Mouse (Mus musculus): ENCODE results near the gene Inca1.

Inca1 gene

GRCm38 (mm10) chr11:70699722-70700556 lies at the start of gene Inca1, which contains the start of gene Kif1c:
TSS of gene Inca1 (minus strand) at chr11:70700155.
TSS of gene Kif1c (plus strand) at chr11:70700548.
- peak; percentile 95 for DNase-seq

DNA sequence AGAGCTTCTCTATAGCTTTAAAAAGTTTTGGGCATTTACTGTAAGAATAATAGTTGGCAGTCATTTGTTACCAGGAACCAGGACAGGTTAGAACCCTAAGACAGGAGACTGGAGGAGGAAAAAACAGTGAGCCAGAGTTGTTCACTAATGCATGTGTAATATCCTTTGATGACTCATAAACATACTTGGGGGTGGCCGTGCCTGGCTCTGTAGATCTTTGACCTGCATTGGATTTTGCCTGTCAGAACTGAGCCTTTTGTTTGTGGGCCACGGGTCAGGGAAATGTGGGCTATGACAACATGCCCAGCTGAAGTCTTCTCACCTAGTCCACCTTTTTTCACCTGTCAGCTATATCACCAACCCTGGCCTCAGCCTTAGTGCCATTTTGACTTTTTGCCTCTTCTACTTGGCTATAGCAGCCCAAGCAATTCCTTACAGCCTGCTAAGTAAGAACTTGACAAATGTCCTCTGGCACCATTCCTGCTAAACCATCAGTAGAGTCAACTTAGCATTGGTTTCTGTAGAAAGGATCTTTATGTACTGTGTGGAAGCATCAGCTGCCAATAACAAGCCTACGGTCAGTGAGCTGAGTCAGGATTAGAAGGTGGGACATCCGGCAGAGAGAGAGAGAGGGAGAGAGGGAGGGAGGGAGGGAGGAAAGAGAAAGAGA lies 48.1 kb upstream of the Inca1 start:
- no peak for DNase-seq

DNA sequence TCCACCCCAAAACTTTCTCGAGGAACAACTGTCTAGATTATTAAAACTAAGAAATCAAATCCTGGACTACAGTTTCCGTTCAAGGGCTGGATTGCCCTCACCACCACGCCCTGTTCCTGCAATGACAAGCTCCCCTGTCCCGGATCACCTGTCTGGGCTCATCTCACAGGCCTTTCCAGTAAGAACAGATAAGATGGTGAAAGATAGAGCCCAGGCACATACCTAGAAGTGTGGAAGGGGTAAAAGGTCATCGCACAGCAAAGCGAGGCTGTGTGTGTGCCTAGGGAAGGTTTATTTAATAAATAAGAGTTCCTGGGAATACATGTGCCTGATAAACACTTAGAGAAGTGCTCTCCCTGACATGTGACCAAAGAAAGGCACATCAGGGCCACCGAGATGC lies 45.7 kb upstream of the Inca1 start:
- no peak for DNase-seq

DNA sequence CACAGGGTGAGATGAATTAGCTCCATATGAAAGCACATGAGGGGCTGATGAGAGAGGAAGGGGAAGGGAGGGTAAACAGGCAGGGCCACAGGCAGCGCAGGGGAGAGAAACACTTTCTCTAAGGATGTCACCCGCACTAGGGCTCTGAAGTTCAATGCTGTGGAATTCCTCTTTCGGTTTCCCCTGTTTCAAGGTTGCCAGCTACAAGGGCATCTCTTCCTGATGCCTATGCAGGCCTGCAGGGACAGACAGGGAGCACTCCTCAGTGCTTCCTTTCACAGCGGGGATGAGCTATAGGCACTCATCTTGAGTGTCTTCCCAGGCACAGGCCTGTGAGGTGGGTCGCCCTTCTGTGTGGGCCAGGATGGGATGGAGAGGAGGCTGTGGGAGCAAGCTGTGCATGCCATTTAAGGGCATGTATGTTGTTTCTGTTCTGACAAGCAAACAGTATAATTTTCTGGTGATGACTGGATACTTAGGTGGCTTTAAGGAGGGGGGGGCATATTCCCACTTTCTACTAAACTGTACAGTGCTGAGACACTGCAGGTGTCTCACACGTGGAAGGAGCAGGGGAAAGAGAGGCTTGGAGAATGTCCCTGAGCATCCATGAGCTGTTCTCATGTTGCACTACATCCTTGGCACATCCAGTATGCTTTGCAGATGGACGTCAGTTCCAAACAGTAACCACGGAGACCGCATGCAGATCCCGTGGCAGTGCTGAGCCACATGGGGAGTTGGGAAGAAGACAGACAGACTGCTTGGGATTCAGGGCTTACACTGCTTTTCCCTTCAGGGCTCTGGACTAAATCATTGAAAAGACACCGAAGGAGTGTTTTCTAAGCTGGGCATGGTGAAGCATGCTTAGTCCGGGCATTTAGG lies 42.9 kb upstream of the Inca1 start:
- DNase-seq, result no peak

- DNase-seq, result no peak
Measured at GRCm38 (mm10) chr11:70742117-70742516, 42.2 kb upstream of the Inca1 start.

DNA sequence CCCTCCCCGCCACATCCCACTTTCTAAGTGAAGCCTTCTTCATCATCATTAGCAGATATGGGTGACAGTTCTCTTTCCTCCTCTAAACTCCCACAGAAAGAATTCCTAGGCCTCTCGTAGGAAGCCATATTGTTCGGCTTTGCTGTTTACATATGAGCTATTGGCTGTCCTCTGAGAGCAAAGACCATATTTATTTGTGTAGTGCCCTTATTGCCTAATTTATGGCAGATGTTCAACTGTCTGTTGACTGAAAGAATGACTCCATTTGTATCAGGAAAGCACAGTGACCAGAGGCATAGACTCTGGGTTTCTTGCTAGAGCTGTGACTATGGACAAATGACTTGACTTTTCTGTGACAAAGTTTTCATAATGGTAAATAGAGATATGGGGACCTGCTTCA lies 41.6 kb upstream of the Inca1 start:
- no peak for DNase-seq

DNA sequence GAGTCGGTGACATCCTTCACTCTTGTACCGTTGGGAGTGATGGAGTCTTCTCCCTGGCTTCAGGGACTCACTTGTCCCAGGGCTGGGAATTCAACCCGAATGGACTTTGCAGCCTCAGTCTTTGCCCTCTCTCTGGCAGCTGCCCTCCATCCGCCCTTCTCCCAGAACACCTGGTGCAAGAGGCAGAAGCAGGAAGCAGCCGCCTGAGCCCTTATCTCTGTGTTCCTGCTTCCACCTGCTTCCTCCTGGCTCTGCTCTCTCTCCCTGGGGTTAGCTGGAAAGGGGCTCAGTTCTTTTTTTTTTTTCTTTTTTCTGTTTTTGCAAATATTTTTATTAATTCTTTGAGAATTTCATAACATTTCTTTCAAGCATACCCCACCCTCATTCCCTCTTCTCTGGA lies 37.8 kb upstream of the Inca1 start:
- no peak for DNase-seq

GRCm38 (mm10) chr11:70733256-70733655 lies 33.3 kb upstream of the Inca1 start:
- no peak for DNase-seq

DNA sequence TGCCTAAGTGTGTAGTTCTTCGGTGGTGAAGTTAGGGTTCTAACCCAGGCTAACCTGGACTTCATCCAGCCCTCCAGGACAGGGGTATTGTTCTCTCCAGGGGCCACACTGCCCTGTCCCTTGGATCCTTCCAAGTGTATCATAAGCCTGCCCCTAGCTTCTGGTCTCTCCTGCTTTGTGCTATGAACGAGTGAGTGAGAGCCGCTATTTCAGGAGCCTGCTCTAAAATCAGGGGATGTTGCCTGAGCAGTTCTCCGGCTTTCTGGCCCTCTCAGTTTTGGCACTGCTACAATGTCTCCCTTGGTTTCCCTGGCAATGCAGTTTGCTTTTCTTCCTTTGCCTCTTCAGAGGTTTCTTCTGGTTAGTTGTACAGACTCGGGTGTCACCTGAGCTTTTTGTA lies 31.2 kb upstream of the Inca1 start:
- DNase-seq, result peak; percentile 61

DNA sequence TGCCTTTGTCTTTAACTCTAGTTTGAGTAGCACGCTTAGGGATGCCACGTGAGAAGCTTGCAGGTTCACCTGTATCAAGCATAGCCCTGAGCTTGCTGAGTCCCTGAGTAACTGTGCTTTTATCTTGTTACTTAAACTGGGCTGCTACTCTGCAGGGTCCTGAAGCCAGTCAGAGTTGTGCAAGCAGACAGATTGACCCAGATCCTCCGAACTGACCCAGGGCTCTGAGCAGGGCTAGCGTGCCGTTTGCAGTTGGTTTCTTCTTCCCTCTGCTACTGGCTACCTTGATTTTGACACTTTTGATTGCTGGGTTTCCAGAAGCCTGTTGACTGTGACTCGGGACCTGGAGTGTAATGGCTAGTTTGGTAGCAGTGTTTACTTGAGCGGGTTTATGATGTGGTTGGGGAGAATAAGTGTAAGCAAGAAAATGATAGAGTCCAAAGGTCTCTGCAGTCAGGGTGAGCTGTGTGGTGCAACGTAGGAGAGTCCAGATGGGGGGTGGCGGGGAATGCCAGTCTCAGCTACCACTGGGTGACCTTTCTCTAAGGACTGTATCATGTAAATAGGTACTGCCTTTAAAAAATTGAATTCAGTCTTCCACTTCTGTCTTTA lies 30.6 kb upstream of the Inca1 start:
- DNase-seq, result no peak

DNA sequence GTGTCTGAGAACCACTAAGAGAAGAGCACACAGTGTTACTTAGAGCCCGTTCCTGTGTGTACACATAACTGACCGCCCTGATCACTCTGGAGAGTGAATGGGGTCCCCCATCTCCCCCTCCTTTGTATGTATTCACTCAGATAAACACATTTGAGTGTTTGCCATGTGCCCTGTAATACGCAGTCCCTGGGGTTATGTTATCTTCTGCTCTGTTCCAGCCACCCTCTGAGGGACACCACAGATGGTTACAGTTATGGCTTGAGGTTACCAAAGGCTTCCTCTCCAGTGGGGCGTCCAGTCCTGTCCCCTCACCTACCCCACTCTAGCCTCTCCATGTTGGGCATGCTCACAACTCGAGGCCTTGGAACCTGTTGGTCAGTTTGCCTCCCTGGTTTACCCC lies 27.4 kb upstream of the Inca1 start:
- DNase-seq, result no peak

DNA sequence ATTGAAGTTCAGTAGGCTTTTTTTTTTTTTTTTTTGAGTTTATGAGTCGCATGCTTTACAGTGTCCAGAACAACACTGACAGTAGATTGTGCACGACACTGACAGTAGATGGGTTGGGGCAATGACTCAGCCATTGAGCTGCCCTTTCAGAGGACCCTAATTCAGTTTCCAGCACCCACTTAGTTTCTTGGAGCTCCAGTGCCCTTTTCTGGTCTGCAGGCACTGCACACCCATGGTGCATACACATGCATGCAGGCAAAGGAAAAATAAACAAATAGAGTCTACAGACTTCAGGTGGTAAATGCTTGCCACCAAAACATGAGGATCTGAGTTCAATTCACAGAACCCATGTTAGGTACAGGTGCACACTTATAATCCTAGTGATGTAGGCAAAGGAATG lies 26.6 kb upstream of the Inca1 start:
- no peak for DNase-seq

DNA sequence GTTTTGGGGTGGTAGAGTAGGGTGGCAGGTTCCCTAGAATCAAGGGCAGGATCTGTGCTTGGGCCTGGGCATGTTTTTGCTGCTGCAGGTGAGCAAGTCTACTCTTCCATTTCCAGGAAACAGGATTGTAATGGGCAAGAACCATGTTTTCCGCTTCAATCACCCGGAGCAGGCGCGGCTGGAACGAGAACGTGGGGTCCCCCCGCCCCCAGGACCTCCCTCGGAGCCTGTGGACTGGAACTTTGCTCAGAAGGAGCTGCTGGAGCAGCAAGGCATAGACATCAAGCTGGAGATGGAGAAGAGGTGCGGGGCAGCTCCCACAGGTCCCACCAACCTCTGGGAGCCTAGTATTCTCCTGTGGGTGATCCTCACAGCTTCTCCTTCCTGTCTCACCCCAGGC lies 24.8 kb upstream of the Inca1 start:
- DNase-seq, result no peak

DNA sequence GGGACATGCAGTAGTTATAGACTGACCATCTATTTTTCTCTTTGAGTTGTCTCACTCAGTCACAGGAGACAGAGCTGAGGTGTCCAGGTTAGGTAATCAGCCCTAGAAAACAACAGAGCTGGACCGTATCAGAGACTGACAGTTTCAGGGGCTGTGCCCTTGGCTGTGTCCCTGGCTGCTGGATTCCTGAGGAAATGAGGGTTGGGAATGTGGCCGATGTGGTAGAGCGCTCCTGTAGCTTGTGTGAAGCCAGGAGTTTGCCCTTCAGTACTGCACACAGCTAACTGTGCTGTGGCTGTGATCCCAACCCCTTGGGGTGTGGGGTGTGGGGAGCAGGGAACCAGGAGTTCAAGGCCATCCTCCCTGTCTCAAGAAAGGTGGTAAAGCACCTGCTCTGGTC lies 21.1 kb upstream of the Inca1 start:
- DNase-seq, result no peak

DNA sequence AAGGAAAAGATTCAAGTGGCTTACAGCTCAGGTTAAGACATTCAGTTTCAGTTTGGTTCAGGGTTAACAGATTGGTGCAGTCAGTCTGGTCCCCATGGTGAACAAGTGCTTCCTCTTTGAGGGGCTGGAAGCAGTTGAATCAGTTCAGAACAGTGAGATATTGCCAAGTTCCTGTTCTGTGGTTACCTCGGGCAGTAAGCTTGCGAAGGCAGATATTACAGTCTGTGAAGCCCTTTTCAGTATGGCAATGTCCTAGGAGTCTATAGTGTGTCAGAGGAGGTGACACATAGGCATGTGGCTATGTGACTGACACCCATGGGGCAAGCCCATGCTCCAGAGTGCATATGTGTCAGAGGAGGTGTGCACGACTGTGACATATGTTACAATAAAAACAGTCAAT lies 20.6 kb upstream of the Inca1 start:
- DNase-seq, result no peak

- no peak for DNase-seq
Measured at GRCm38 (mm10) chr11:70718481-70718880, 18.5 kb upstream of the Inca1 start.

DNA sequence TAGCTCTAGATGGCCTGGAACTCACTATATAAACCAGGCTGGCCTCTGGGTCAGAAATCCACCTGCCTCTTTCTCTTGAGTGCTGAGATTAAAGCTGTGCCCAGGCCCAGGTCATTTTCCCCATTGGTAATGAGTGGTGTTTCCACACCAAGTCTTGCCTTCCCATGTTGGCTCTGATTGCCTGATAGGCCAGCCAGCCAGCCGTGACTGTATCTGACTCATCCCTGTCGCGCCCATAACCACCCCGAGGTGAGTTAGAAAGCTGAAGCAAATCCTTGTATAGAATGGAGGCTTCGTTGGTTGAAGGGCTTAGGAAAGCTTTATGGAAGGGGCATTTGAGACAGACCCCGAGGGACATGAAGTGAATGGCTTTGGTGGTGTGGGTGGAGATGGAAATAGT lies 15.9 kb upstream of the Inca1 start:
- DNase-seq, result no peak

- DNase-seq, result no peak
Measured at GRCm38 (mm10) chr11:70713222-70713621, 13.3 kb upstream of the Inca1 start.

- peak; percentile 48 for DNase-seq
Measured at GRCm38 (mm10) chr11:70711026-70711425, 11.1 kb upstream of the Inca1 start.

DNA sequence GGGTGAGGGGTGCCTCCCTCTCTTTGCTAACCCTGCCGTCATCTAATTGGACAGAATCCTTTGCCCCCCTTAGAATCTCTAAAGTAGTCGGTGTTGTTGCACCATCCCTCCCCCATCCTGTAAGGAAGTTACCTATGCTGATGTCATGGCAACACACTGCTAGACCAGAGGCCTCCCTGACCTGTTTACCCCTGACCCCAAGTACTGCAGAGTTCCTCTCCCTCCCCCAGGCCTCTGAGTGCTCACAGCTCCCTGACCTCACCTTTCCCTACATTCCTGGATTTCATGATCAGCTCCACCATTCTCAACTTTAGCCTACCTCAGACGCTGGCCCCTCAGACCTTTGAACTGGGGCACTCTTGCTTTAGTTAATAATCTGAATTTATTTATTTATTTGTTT lies 6.2 kb upstream of the Inca1 start:
- DNase-seq, result no peak

GRCm38 (mm10) chr11:70702781-70703180 lies 2.8 kb upstream of the Inca1 start:
- no peak for DNase-seq

- DNase-seq, result no peak
Measured at GRCm38 (mm10) chr11:70701984-70702733, 2.2 kb upstream of the Inca1 start.

Measured in right cerebral cortex, adult 18-20 months (tissue).